Mouse (Mus musculus): ENCODE results near the gene Vars2.

Gene Vars2

GRCm38 (mm10) chr17:35626537-35626936, 40.9 kb downstream of the Vars2 start, which contains the start of gene Gm9573:
Gm9573 (minus strand) TSS chr17:35626637.
- no peak for DNase-seq

- no peak for DNase-seq
Measured at GRCm38 (mm10) chr17:35617127-35617526, 50.3 kb downstream of the Vars2 start.

All from right cerebral cortex, postnatal 25 days (tissue).